In genomic region chr10:30537734-30538537, GRCm38 (mm10) we compare ENCODE assay signal across 9 mouse cellular contexts.
DNase-seq lines count a peak whose midpoint lies in the region; ATAC-seq and TF ChIP-seq lines count a peak whose summit lies in the region.
"Had no signal": no experiment of that assay in that cellular context is flagged by ENCODE, and none has a peak within 500 bp of the region (broad histone marks: within the 10 kb centered on the region; RNA-seq: fewer than 3 reads in every experiment).

No protein-coding gene starts in this region.

- peak; percentile 74 for TF ChIP-seq CTCF in hindbrain, postnatal 0 days (IDR thresholded peaks at IDR 0.05; ENCODE audit: low read depth)

- intact Hi-C loops in heart, postnatal 10 days (cut with DNase I): loop anchor here (5.0 kb wide), 1 partner anchor 1006 kb away; no protein-coding TSS in a partner anchor
- intact Hi-C loops in heart, postnatal 36 days (cut with DNase I): no loop called here
- intact Hi-C loops in heart, postnatal 14 days (cut with DNase I): no loop called here

- peak; percentile 87 for ATAC-seq in hindbrain, postnatal 0 days

- DNase-seq in heart, postnatal 10 days: peak; percentile 12 to 16
- DNase-seq in heart, postnatal 36 days: no peak
- peak; percentile 74 for DNase-seq in CD4-positive, CD25-positive, alpha-beta regulatory T cell, adult 2 months (ENCODE audit: low read depth, low spot score)
- peak; percentile 85 for DNase-seq in brain, adult 2 months (ENCODE audit: low read depth, low spot score)
- DNase-seq in hindbrain, postnatal 0 days (ENCODE audit: low spot score): peak; percentile 79
- peak; percentile 29 for DNase-seq in lung, postnatal 14 days
- peak; percentile 5 for DNase-seq in thymus, postnatal 25 days
- no peak for DNase-seq in heart, postnatal 14 days

- H3K36me3 ChIP-seq in hindbrain, postnatal 0 days (ENCODE audit: insufficient read depth, low read length): peaks cover 5% of the 10 kb centered on the region; the same call in 1 of the 2 replicates

- 64% methylated on average over 10 of the region's 10 CpGs for WGBS in hindbrain, postnatal 0 days

- no peaks in the 10 kb centered on the region for H3K27me3 ChIP-seq in hindbrain, postnatal 0 days (ENCODE audit: insufficient read depth, low read length)
- H3K27me3 ChIP-seq: limb, embryonic 13.5 days had no signal

- H3K4me2 ChIP-seq in hindbrain, postnatal 0 days (ENCODE audit: low read depth, low read length): no peak overlapping the region
- H3K4me2 ChIP-seq: limb, embryonic 13.5 days had no signal

- H3K27ac ChIP-seq in hindbrain, postnatal 0 days: no peak overlapping the region
- H3K27ac ChIP-seq: limb, embryonic 13.5 days had no signal

- no peaks in the 10 kb centered on the region for H3K4me1 ChIP-seq in hindbrain, postnatal 0 days (ENCODE audit: insufficient read depth, low read length)

- H3K4me3 ChIP-seq in hindbrain, postnatal 0 days (ENCODE audit: low read length): no peak overlapping the region
- H3K4me3 ChIP-seq: limb, embryonic 13.5 days had no signal

- H3K9ac ChIP-seq in hindbrain, postnatal 0 days (replicated peaks; ENCODE audit: low read length): no peak overlapping the region
- H3K9ac ChIP-seq: limb, embryonic 13.5 days had no signal

- H3K9me3 ChIP-seq in hindbrain, postnatal 0 days (ENCODE audit: low read length): no peaks in the 10 kb centered on the region
- H3K9me3 ChIP-seq: limb, embryonic 13.5 days had no signal

Comparison
In these comparisons a context has a peak if more than half of its experiments do, and no peak if none do; other contexts are left out.
1. DNase-seq: peak in heart, postnatal 10 days (2 of 2), CD4-positive, CD25-positive, alpha-beta regulatory T cell, adult 2 months (single experiment), brain, adult 2 months (single experiment), hindbrain, postnatal 0 days (single experiment), lung, postnatal 14 days (single experiment) and thymus, postnatal 25 days (single experiment); none in heart, postnatal 36 days (0 of 2) and heart, postnatal 14 days (0 of 2).